Mouse (Mus musculus) liver, embryonic 14.5 days (tissue): Measurements from ENCODE around the gene Inha.

Experiments
- CTCF ChIP-seq: IDR thresholded peaks from 2 replicates; pipeline ENCODE4 v1.5.1; 2016; ENCODE audit warnings: antibody characterized with exemption, low read depth, control low read depth
- EP300 ChIP-seq: IDR thresholded peaks from 2 replicates; pipeline ENCODE4 v1.6.1; 2016; ENCODE audit warnings: antibody characterized with exemption, low read depth

DNA sequence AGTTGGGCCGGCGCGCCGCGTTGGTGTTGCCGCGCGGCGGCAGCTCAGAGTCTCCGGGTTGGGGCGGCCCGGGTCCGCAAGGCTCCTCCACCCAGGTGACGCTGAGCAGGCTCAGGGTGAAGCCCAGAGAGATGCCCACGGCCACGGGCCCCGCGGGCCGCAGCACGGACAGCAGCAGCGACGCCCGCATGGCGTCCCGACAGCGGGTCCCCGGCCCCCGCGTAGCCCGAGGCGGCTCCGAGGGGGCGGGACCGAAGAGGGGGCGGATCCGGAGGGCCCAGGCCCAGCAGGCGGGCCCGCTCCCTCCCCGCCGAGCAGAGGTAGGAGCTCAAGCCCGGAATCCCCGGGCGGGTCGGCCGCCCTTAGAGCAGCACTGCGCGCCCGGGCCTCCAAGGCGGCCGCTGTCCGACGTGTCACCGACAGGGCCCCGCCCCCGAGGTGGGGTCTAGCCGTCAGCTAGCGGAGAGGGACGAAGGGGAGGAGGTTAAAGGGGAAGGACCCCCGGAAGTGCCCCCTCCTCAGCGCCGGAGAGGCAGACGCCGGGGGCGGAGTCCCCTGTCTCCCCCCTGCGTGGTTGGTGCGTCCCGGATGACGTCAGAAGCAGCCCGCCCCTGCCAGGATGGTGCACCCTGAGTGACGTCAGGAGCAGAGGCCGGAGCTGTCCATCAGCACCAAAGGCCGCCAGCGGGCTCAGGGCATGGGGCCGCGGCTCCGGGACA is 27.8 kb upstream of the Inha start, which contains the start of the genes Chpf and Tmem198:
- TF ChIP-seq EP300: no peak
- no peak for TF ChIP-seq CTCF
